13 mouse cellular contexts compared by ENCODE assay signal in the genomic region with DNA sequence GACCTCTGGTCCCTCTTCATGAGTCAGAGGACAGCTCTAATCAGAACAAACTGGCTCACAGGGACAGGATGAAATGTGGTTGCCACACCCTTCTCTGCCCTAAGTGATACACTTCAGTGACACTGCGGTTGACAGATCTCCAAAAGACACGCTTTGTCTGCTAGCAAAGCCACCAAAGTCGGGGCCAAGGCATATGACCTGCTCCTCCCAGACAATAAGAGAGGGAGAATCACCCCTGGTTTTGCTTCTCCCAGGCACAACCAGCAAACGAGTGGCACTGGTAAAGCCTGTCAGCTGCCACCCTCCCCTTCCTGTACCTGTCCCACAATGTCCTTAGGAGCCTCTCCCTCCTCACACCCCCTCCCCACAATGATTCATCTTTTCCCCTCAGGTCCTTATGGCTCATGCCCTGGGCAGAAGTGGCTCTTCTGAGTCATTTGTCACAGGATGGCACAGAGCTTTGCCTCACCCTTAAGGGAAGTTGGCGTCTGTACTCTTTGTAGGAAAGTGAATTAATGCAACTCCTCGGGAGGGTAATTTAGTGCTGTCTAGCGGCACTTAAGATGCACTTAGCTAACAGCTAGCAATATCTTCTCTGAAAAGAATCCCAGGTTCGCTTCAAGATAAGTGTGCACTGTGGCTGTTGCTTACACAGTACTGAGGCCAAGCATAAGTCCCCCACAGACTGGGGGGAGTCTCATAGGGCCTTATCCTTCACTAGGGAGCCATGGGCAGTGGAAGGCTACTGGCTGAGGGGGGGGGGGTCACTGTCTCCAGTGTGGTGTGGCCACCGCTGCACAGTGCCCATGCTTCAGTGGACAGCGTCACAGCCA. TPM values are rescaled to one million over a fixed set of nuclear protein-coding genes. Genes with fewer than 3 reads are reported as not detected.
A peak's percentile ranks its signal among the peaks of the same experiment; 100 is the strongest.
DNase-seq lines count a peak whose midpoint lies in the region; ATAC-seq and TF ChIP-seq lines count a peak whose summit lies in the region.
"Had no signal": no experiment of that assay in that cellular context is flagged by ENCODE, and none has a peak within 500 bp of the region (broad histone marks: within the 10 kb centered on the region; RNA-seq: fewer than 3 reads in every experiment).

No protein-coding gene starts in this region.

- H3K27ac ChIP-seq in heart, postnatal 0 days (ENCODE audit: low read depth) = no peak overlapping the region
- H3K27ac ChIP-seq in liver, postnatal 0 days (ENCODE audit: low read depth) = no peak overlapping the region
- no peak overlapping the region for H3K27ac ChIP-seq in stomach, embryonic 15.5 days
- no peak overlapping the region for H3K27ac ChIP-seq in intestine, embryonic 15.5 days
- H3K27ac ChIP-seq: heart, embryonic 15.5 days had no signal

- no peak overlapping the region for H3K9ac ChIP-seq in heart, postnatal 0 days (replicated peaks; ENCODE audit: low read depth, low read length)
- no peak overlapping the region for H3K9ac ChIP-seq in liver, postnatal 0 days (replicated peaks)
- no peak overlapping the region for H3K9ac ChIP-seq in stomach, embryonic 15.5 days
- H3K9ac ChIP-seq in intestine, embryonic 15.5 days = no peak overlapping the region
- H3K9ac ChIP-seq: heart, embryonic 15.5 days had no signal

- TF ChIP-seq CTCF in heart, postnatal 0 days (IDR thresholded peaks at IDR 0.05; ENCODE audit: low read depth) = no peak
- TF ChIP-seq CTCF in liver, postnatal 0 days (IDR thresholded peaks at IDR 0.05; ENCODE audit: low read depth) = no peak

- no peaks in the 10 kb centered on the region for H3K36me3 ChIP-seq in heart, postnatal 0 days (replicated peaks; ENCODE audit: control insufficient read depth, insufficient read depth, low read length)
- H3K36me3 ChIP-seq in liver, postnatal 0 days (replicated peaks; ENCODE audit: insufficient read depth, low read length) = no peaks in the 10 kb centered on the region
- H3K36me3 ChIP-seq in stomach, embryonic 15.5 days = no peaks in the 10 kb centered on the region
- H3K36me3 ChIP-seq in intestine, embryonic 15.5 days = no peaks in the 10 kb centered on the region
- H3K36me3 ChIP-seq: heart, embryonic 15.5 days had no signal

- H3K4me2 ChIP-seq in heart, postnatal 0 days (ENCODE audit: low read depth, low read length) = no peak overlapping the region
- H3K4me2 ChIP-seq in liver, postnatal 0 days (ENCODE audit: low read depth, low read length) = no peak overlapping the region
- H3K4me2 ChIP-seq in stomach, embryonic 15.5 days = no peak overlapping the region
- no peak overlapping the region for H3K4me2 ChIP-seq in intestine, embryonic 15.5 days (replicated peaks)
- H3K4me2 ChIP-seq: heart, embryonic 15.5 days had no signal

- no peak overlapping the region for H3K4me3 ChIP-seq in heart, postnatal 0 days (ENCODE audit: low read depth, low read length)
- no peak overlapping the region for H3K4me3 ChIP-seq in liver, postnatal 0 days (ENCODE audit: low read depth, low read length)
- H3K4me3 ChIP-seq in stomach, embryonic 15.5 days (replicated peaks) = no peak overlapping the region
- H3K4me3 ChIP-seq in intestine, embryonic 15.5 days (replicated peaks) = no peak overlapping the region
- H3K4me3 ChIP-seq: heart, embryonic 15.5 days had no signal

- intact Hi-C loops in heart, postnatal 36 days (cut with DNase I) = no loop called here
- intact Hi-C loops in left cerebral cortex, postnatal 10 days (cut with DNase I) = no loop called here

- TF ChIP-seq EP300 in heart, postnatal 0 days (IDR thresholded peaks at IDR 0.05; ENCODE audit: low read depth) = no peak
- TF ChIP-seq EP300 in liver, postnatal 0 days (IDR thresholded peaks at IDR 0.05; ENCODE audit: low read depth) = peak; percentile 78

- H3K4me1 ChIP-seq in heart, postnatal 0 days (ENCODE audit: control insufficient read depth, insufficient read depth) = no peaks in the 10 kb centered on the region
- H3K4me1 ChIP-seq in liver, postnatal 0 days (ENCODE audit: insufficient read depth) = peaks cover 11% of the 10 kb centered on the region; the same call in 1 of the 2 replicates
- H3K4me1 ChIP-seq in stomach, embryonic 15.5 days = no peaks in the 10 kb centered on the region
- no peaks in the 10 kb centered on the region for H3K4me1 ChIP-seq in intestine, embryonic 15.5 days (replicated peaks)
- H3K4me1 ChIP-seq: heart, embryonic 15.5 days had no signal

- 0 out of 2 replicates have a peak, but pooled peaks have one; percentile 17 for ATAC-seq in heart, postnatal 0 days (ENCODE audit: insufficient read depth, low read depth)
- ATAC-seq in liver, postnatal 0 days = peak; percentile 86
- ATAC-seq in stomach, embryonic 15.5 days (ENCODE audit: insufficient read depth, low FRiP score, low read depth) = peak; percentile 31; the same call in 1 of the 2 replicates
- no peak for ATAC-seq in intestine, embryonic 15.5 days

- no peaks in the 10 kb centered on the region for H3K27me3 ChIP-seq in heart, postnatal 0 days (ENCODE audit: control insufficient read depth, insufficient read depth, low read length)
- H3K27me3 ChIP-seq in liver, postnatal 0 days (ENCODE audit: insufficient read depth, low read length) = no peaks in the 10 kb centered on the region
- H3K27me3 ChIP-seq in stomach, embryonic 15.5 days (replicated peaks) = no peaks in the 10 kb centered on the region
- H3K27me3 ChIP-seq in intestine, embryonic 15.5 days (replicated peaks) = no peaks in the 10 kb centered on the region

- 57% methylated on average over 10 of the region's 10 CpGs for WGBS in heart, postnatal 0 days
- WGBS in liver, postnatal 0 days (ENCODE audit: insufficient replicate concordance) = 46% methylated on average over 10 of the region's 10 CpGs
- WGBS in stomach, embryonic 15.5 days = 57% methylated on average over 10 of the region's 10 CpGs
- 57% methylated on average over 10 of the region's 10 CpGs for WGBS in intestine, embryonic 15.5 days

- DNase-seq in heart, postnatal 0 days (ENCODE audit: low spot score) = no peak
- no peak for DNase-seq in heart, postnatal 36 days
- peak; percentile 66 for DNase-seq in c-Kit-positive CD71-negative TER-119-negative erythroid progenitor cells, embryonic 14.5 days (ENCODE audit: low read depth)
- DNase-seq in liver, postnatal 0 days = peak; percentile 45
- no peak for DNase-seq in left cerebral cortex, postnatal 10 days (ENCODE audit: extremely low spot score in 1 of 2, low spot score in 2 of 2)
- no peak for DNase-seq in heart, adult 8-10 months (ENCODE audit: low spot score)
- DNase-seq: adrenal gland, postnatal 25 days; kidney, adult 18-20 months; lung, postnatal 36 days had no signal

- no peaks in the 10 kb centered on the region for H3K9me3 ChIP-seq in heart, postnatal 0 days (replicated peaks; ENCODE audit: control insufficient read depth, low read length)
- no peaks in the 10 kb centered on the region for H3K9me3 ChIP-seq in liver, postnatal 0 days (ENCODE audit: low read length)
- H3K9me3 ChIP-seq in stomach, embryonic 15.5 days = no peaks in the 10 kb centered on the region
- H3K9me3 ChIP-seq in intestine, embryonic 15.5 days = no peaks in the 10 kb centered on the region
- H3K9me3 ChIP-seq: heart, embryonic 15.5 days had no signal

RNA-seq across cellular contexts. Expression of a gene that starts 7.7 kb away (rescaled TPM):
- not detected in 2 replicates for total RNA-seq in heart, postnatal 0 days (2014; rRNA removed; ENCODE audit: low replicate concordance)
- polyA plus RNA-seq in heart, postnatal 0 days (2015; fragmentation: Nextera tagmentation; extraction: Ambion mirVana) = 0.01 TPM in 1 of 2 replicates, not detected in the other
- total RNA-seq in heart, postnatal 36 days (2021) = under 1 TPM in 1 of 2 experiments, not detected in 1; 0.08 TPM
- 0.06 TPM in 1 of 2 replicates, not detected in the other for polyA plus RNA-seq in liver, postnatal 0 days (2015; fragmentation: Nextera tagmentation; extraction: Ambion mirVana)
- 0.10 and 0.18 TPM in 2 replicates for polyA plus RNA-seq in stomach, embryonic 15.5 days (2015; fragmentation: Nextera tagmentation; extraction: Ambion mirVana)
- 0.21 TPM in 1 of 2 replicates, not detected in the other for polyA plus RNA-seq in intestine, embryonic 15.5 days (2015; fragmentation: Nextera tagmentation; extraction: Ambion mirVana)
- total RNA-seq in left cerebral cortex, postnatal 10 days (2021) = not detected
- under 1 TPM in 2 of 4 experiments, not detected in 2; 0.03 to 0.17 TPM for total RNA-seq in heart, adult 8-10 months (2022)
- total RNA-seq: left cerebral cortex, postnatal 14 days had no signal

RNA-seq across cellular contexts. Expression of a gene that starts 21.1 kb away (rescaled TPM):
- total RNA-seq in heart, postnatal 0 days (2014; rRNA removed; ENCODE audit: low replicate concordance) = not detected in 2 replicates
- not detected in 2 replicates for polyA plus RNA-seq in heart, postnatal 0 days (2015; fragmentation: Nextera tagmentation; extraction: Ambion mirVana)
- not detected for total RNA-seq in heart, postnatal 36 days (2021)
- polyA plus RNA-seq in liver, postnatal 0 days (2015; fragmentation: Nextera tagmentation; extraction: Ambion mirVana) = 6.6 and 8.1 TPM in 2 replicates
- 1.1 and 1.2 TPM in 2 replicates for polyA plus RNA-seq in stomach, embryonic 15.5 days (2015; fragmentation: Nextera tagmentation; extraction: Ambion mirVana)
- 1.2 and 1.4 TPM in 2 replicates for polyA plus RNA-seq in intestine, embryonic 15.5 days (2015; fragmentation: Nextera tagmentation; extraction: Ambion mirVana)
- total RNA-seq in left cerebral cortex, postnatal 10 days (2021) = not detected
- total RNA-seq in heart, adult 8-10 months (2022) = not detected
- total RNA-seq: left cerebral cortex, postnatal 14 days had no signal
- polyA plus RNA-seq: heart, embryonic 15.5 days had no signal

Comparison
In these comparisons a context has a peak if more than half of its experiments do, and no peak if none do; other contexts are left out.
1. DNase-seq: peak in c-Kit-positive CD71-negative TER-119-negative erythroid progenitor cells, embryonic 14.5 days (single experiment) and liver, postnatal 0 days (single experiment); none in heart, postnatal 0 days (single experiment), heart, postnatal 36 days (0 of 2), left cerebral cortex, postnatal 10 days (0 of 2) and heart, adult 8-10 months (single experiment).